Mouse (Mus musculus): Measurements from ENCODE around the gene B4galt1. TPM values are rescaled to one million over a fixed set of nuclear protein-coding genes. Genes with fewer than 3 reads are reported as not detected.
A peak's percentile ranks its signal among the peaks of the same experiment; 100 is the strongest.

Gene B4galt1
- total RNA-seq, 2 experiments from 2014 or later, result 5.0 to 8.2 TPM

- H3K4me3 ChIP-seq, result no peak overlapping the region
- TF ChIP-seq CTCF (IDR thresholded peaks at IDR 0.05), result no peak
- H3K27ac ChIP-seq, result no peak overlapping the region; the same call in 1 of the 2 replicates
- intact Hi-C loops (cut with DNase I), result no loop called here
- DNase-seq (ENCODE audit: extremely low spot score in 1 of 2, low spot score in 2 of 2), result no peak
Measured at GRCm38 (mm10) chr4:40885166-40885525, 31.3 kb upstream of the B4galt1 start.

DNA sequence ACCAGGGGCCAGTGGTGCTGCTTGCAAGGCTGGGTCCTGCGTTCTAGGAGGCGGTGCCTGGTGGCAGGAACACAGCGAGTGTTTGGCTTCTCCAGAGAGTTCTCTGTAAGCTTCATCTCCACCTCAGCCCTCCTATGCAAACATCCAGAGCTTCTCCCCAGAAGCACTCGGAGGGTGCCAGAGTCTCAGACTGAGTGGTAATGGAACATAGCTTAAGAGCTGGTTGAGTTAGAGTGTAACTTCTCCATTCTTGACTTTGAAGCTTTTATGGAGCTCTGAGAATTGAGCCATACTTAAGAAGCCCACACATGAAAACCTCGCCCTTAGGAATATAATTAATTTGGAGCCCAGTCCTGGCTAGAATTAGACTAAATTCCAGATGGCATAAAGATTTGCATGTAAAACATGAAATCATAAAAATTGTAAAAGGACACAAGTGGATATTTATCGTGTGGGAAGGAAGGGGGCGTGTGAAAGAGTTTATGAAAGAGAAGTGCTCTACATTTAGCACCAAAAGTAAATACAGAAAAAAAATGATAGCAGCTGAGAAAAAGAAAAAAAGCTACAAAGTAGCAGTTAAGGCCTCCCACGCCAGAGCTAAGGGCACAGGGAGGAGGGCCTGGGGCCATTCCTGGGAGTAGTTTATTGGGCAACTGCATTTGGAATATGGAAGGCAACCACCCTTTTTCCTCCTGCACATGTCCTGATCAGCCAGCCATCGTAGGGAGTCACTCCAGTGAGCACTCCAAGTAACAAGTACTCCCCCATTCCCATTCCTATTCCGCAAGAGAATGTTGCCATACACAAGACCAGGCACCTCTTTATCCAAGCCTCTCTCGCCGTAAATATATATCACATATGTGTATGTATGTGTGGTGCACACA lies 30.7 kb upstream of the B4galt1 start:
- no peak for DNase-seq (ENCODE audit: extremely low spot score in 1 of 2, low spot score in 2 of 2)
- intact Hi-C loops (cut with DNase I), result loop anchor here (5.0 kb wide), 1 partner anchor 143 kb away; no protein-coding TSS in a partner anchor
- TF ChIP-seq CTCF (IDR thresholded peaks at IDR 0.05), result no peak
- Histone ChIP-seq H3K27ac (peak overlapping the region; percentile 19; the same call in 1 of the 2 replicates), H3K4me3 (no peak overlapping the region)

DNA sequence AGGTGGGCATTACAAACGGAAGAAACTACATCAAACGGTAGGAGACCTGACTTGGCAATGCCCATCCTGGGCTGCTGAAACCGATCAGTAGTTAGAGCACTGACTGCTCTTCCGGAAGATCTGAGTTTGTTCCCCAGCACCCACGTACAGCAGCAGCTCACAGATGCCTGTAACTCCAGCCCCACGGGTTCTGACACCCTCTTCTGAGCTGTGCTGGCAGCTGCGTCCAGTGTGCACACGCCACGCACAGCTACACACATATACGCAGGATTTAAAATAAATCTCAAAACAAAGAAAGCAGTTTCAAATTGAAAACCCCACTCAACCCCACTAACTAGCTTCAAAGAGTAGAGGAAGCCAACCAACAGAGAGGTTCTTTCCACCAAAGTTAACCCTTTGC lies 29.4 kb upstream of the B4galt1 start:
- H3K27ac ChIP-seq, result no peak overlapping the region
- DNase-seq (ENCODE audit: extremely low spot score in 1 of 2, low spot score in 2 of 2), result no peak

GRCm38 (mm10) chr4:40877528-40877927 lies 23.7 kb upstream of the B4galt1 start:
- no peak for TF ChIP-seq CTCF (IDR thresholded peaks at IDR 0.05)
- H3K4me3 ChIP-seq, result no peak overlapping the region
- intact Hi-C loops (cut with DNase I), result no loop called here
- no peak for DNase-seq (ENCODE audit: extremely low spot score in 1 of 2, low spot score in 2 of 2)
- H3K27ac ChIP-seq, result no peak overlapping the region

More for the DNA sequence above, 29.4 kb upstream of the B4galt1 start:
- no peak for TF ChIP-seq CTCF (IDR thresholded peaks at IDR 0.05)
- intact Hi-C loops (cut with DNase I), result loop anchor here (5.0 kb wide), 1 partner anchor 144 kb away; no protein-coding TSS in a partner anchor
- no peak overlapping the region for H3K4me3 ChIP-seq

DNA sequence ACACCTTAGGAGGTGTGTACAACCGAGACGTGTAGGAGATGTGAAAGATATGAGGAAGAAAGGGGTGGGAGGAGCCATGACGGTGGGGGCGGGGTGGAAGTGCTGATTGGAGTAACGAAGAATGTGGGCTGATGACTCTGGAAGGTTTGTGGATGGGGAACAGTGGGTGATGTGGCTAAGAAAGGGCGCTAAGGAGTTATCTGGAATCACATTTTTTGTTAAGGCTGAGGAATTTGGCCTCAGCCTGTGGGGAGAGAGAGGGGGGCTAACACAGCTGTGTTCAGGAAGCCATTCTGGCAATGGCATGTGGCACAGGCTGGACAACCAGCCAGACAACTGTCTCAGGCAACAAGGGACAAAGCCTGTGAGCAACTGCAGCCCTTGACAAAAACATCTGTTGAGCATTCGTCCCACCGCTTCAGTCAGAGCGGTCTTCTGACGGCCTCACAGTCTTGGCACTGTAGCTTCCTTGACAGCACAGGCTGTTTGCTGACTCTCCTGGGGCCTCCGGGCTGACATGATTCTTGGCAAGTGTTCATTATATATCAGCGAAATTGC lies 23.1 kb upstream of the B4galt1 start:
- no peak for TF ChIP-seq CTCF (IDR thresholded peaks at IDR 0.05)
- intact Hi-C loops (cut with DNase I), result no loop called here
- Histone ChIP-seq H3K4me3 (no peak overlapping the region), H3K27ac (no peak overlapping the region)
- no peak for DNase-seq (ENCODE audit: extremely low spot score in 1 of 2, low spot score in 2 of 2)

- DNase-seq (ENCODE audit: extremely low spot score in 1 of 2, low spot score in 2 of 2), result peak; percentile 65 to 81
- Histone ChIP-seq H3K27ac (no peak overlapping the region), H3K4me3 (no peak overlapping the region)
- intact Hi-C loops (cut with DNase I), result no loop called here
- no peak for TF ChIP-seq CTCF (IDR thresholded peaks at IDR 0.05)
Measured at GRCm38 (mm10) chr4:40875842-40876241, 22.0 kb upstream of the B4galt1 start.

- no peak overlapping the region for H3K27ac ChIP-seq
- no peak for TF ChIP-seq CTCF (IDR thresholded peaks at IDR 0.05)
- no peak overlapping the region for H3K4me3 ChIP-seq
- intact Hi-C loops (cut with DNase I), result no loop called here
- no peak for DNase-seq (ENCODE audit: extremely low spot score in 1 of 2, low spot score in 2 of 2)
Measured at GRCm38 (mm10) chr4:40874794-40875552, 21.2 kb upstream of the B4galt1 start.

GRCm38 (mm10) chr4:40874151-40874600 lies 20.4 kb upstream of the B4galt1 start:
- DNase-seq (ENCODE audit: extremely low spot score in 1 of 2, low spot score in 2 of 2), result peak in 1 of 2 experiments; percentile 29
- no peak overlapping the region for H3K4me3 ChIP-seq
- intact Hi-C loops (cut with DNase I), result no loop called here
- TF ChIP-seq CTCF (IDR thresholded peaks at IDR 0.05), result no peak
- no peak overlapping the region for H3K27ac ChIP-seq

DNA sequence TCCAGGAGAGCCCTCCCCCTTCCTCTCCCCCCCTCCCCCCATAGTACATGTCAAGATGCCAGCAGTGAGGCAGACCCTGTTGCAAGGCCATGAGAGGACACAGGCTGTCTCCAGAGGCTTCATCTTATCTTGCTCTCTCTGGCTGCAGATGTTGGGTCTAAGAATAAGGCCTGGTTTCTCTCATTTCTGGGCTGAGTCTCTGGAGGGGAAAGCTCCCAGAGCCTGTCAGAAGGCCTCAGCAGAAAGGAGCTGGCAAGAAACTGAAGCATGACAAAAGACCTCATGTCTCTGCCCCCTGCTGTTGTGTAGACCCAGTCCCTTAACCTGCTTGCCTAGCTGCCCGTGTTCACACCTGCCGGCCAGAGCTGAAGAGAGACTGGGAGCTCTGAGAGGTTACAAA lies 19.5 kb upstream of the B4galt1 start:
- intact Hi-C loops (cut with DNase I), result no loop called here
- Histone ChIP-seq H3K27ac (no peak overlapping the region), H3K4me3 (no peak overlapping the region)
- TF ChIP-seq CTCF (IDR thresholded peaks at IDR 0.05), result no peak
- DNase-seq (ENCODE audit: extremely low spot score in 1 of 2, low spot score in 2 of 2), result no peak

DNA sequence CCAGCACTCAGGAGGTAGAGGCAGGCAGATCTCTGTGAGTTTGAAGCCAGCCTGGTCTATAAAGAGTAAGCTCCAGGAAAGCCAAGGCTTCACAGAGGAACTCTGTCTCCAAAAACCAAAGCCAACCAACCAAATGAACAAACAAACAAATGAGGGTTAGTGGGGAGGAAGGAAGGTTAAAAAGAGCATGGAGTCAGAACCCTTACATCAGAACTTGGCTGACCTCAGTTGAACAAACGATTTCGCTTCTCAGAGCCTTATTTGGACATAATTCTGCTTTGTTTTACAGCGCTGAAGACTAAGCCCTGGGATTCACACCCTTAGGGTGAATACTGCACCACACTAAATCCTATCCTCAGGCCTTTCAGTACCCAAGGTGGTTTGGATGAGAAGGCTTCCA lies 18.3 kb upstream of the B4galt1 start:
- Histone ChIP-seq H3K27ac (no peak overlapping the region), H3K4me3 (no peak overlapping the region)
- no peak for TF ChIP-seq CTCF (IDR thresholded peaks at IDR 0.05)
- DNase-seq (ENCODE audit: extremely low spot score in 1 of 2, low spot score in 2 of 2), result no peak
- intact Hi-C loops (cut with DNase I), result no loop called here

DNA sequence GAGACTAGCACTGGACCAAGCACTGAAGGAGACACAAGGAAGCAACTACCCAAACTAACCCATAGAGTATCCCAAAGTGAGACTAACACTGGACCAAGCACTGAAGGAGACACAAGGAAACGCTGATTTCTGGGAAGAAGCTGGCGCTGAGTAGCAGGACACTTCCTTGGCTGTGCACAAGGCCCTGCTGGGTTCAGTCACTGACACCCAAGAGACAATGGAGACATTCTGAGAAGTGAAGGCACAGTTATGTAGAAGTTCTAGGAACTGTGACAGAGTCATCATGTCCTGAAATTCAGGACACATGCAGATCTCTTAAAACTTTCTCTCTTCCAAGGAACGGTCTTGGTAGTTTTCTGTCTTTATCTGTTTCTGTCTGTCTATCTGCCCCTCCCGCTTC lies 16.4 kb upstream of the B4galt1 start:
- no peak for DNase-seq (ENCODE audit: extremely low spot score in 1 of 2, low spot score in 2 of 2)
- no peak overlapping the region for H3K4me3 ChIP-seq
- intact Hi-C loops (cut with DNase I), result no loop called here

More for the DNA sequence above, 16.4 kb upstream of the B4galt1 start:
- no peak overlapping the region for H3K27ac ChIP-seq
- TF ChIP-seq CTCF (IDR thresholded peaks at IDR 0.05), result no peak
